Mouse (Mus musculus) layer of hippocampus, postnatal 25 days (tissue): ENCODE results near the gene Ampd3. TPM values are rescaled to one million over a fixed set of nuclear protein-coding genes. Genes with fewer than 3 reads are reported as not detected.

Experiments used
- DNase-seq, 2 experiments: peaks; one replicate each; pipeline ENCODE4 v3.0.0; 2022; ENCODE audit warnings: mixed read lengths in 2 of 2, low spot score in 1 of 2; ENCODE audit errors: extremely low spot score in 1 of 2
- total RNA-seq, 2 experiments: library from RNA; stranded (reverse); gene quantifications; 2 replicates each; pipeline ENCODE4 v1.2.3; 2021

The Ampd3 gene
- 10 to 100 TPM; 20.7 to 27.0 TPM for total RNA-seq

GRCm38 (mm10) chr7:110768001-110768400 lies at the start of gene Ampd3:
Gene Ampd3, plus strand, starts transcription at chr7:110768206.
- peak in 1 of 2 experiments; percentile 21 for DNase-seq

- no peak for DNase-seq
These were observed 49.5 kb upstream of the Ampd3 start for GRCm38 (mm10) chr7:110718505-110718904.

DNA sequence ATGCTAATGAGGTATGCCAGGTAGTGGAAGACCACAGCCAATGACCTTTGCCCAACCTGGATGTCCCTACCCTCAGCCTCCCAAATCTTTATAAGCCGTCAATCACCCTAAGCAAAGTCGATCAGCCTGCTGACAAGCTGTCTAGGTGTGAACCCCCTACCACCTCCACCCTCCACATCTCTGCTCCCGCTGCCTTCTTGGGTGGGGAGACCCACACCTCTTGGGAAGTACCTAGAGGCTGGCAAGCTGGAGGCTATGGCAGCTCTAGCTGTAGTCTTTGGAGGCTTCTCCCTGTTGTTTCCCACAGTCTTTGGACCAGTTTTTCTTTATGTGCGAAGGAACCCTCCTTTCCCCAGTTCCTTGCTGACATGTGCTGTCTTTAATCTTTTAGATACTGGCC lies 48.1 kb upstream of the Ampd3 start:
- DNase-seq, result no peak

DNA sequence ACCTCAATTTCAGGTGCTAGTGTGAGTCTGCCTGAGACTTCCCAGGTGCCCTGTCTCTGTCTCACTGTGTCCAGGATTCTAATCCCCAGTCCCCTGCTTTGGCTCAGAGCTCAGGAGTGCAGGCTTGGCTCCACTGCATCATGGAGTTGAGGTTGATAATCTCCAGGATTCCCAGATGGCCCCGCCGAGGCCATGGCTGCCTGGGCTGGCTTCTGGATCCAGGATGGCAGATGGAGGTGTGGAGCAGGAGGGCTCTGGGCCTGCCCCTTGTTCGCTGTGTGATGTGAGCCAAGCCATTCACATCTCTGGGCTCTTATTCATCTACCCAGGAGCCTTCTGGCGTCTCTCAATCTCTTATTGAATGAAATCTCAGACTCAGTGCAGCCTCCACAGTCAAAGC lies 45.8 kb upstream of the Ampd3 start:
- no peak for DNase-seq

DNA sequence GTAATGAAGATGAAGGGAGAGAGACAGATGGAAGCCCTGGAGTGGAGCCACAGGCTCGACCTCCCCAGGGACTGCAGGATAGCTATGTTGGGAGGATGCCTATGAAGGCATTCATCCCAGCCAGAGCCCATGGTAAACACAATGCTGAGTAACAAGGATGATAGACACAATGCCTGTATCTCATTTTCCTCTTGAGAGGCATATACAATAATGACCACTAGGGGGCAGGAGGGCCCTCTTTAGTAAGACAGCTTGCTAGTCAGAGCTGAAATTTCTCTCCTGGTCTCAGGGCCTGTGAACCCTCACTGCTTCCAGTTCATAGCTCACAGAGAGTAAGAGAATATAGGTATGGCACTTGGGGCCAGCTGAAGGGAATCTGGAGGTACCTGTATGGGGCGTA lies 41.0 kb upstream of the Ampd3 start:
- DNase-seq, result peak in 1 of 2 experiments; percentile 41

GRCm38 (mm10) chr7:110728876-110729275 lies 39.1 kb upstream of the Ampd3 start:
- DNase-seq, result peak in 1 of 2 experiments; percentile 25

GRCm38 (mm10) chr7:110729295-110729694 lies 38.7 kb upstream of the Ampd3 start:
- DNase-seq, result no peak

GRCm38 (mm10) chr7:110731091-110731967 lies 36.7 kb upstream of the Ampd3 start:
- no peak for DNase-seq

GRCm38 (mm10) chr7:110732001-110732632 lies 35.9 kb upstream of the Ampd3 start:
- no peak for DNase-seq

DNA sequence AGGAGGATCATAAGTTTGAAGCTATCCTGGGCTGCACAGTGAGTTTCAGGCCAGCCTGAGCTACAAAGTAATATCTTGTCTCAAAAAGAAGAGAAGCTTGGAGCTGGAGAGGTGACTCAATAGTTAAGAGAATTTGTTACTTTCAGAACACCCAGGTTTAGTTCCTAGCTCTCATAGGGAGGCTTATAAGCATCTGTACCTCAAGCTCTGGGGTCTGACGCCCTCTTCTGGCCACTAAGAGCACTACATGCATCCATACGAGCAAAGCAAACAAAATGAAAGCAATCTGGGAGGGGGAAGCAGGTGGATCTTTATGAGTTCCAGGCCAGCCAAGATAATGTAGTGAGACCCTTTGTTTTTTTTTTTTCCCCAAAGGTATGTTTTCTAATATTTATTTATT lies 31.1 kb upstream of the Ampd3 start:
- DNase-seq, result no peak

DNA sequence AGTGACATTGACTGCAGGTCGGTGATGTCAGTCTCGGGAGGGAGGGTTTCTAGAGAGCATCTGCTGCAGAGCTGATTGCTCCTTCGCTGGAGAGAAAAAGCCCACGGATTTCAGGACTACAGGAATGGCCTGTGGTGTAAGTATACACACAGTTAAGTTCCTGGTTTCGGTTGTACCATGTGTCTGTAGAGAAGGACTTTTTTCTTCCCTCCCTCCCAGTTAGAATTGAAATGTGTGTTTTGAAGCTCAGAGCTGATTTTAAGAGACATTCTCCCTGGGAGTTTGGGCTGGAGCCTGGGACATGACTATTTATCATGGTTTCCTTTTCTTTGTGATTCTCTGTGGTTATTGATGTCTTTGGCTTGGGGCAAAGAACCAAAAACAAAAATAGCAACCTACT lies 28.2 kb upstream of the Ampd3 start:
- no peak for DNase-seq

GRCm38 (mm10) chr7:110740188-110740587 lies 27.8 kb upstream of the Ampd3 start:
- no peak for DNase-seq

DNA sequence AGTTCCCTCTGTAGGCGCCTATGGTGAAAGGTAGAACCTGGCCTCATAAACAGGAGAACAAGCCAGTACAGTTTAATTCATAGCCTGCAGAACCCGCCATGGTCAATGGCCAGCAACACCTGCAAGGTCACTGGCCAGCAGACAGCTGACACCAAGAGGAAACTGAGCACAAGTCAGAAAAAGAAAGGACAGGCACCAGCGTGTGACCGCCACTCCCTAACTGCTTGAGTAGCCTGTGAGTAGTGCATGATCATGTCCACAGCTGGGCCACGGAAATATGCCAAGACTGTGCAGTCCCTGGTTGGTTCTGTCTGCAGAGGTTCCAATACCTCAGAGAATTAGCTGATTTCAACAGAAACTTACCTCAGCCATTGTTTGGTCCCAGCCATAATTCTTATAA lies 26.0 kb upstream of the Ampd3 start:
- no peak for DNase-seq

DNA sequence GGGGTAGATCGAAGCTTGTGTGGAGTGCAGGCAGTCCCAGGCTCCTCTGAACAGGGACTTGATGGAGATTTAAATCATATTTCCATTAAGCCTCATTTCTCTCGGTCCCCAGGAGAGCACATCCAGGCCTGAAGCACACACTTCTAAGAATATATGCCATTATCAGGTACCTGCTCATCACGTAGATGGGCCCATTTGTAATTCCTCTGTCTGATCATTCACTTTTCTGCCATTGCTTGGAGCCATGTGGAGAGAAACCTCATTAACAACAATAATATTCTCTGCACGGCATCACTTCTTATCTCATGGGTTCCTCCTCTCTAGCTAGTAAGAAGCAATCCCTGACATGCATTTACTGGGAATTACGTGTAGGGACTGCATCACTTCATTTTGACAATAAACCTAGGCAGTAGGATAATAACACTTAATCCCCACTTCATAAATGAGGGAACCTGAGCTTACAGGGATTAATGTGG lies 21.9 kb upstream of the Ampd3 start:
- DNase-seq, result no peak

GRCm38 (mm10) chr7:110746809-110747208 lies 21.2 kb upstream of the Ampd3 start:
- no peak for DNase-seq

DNA sequence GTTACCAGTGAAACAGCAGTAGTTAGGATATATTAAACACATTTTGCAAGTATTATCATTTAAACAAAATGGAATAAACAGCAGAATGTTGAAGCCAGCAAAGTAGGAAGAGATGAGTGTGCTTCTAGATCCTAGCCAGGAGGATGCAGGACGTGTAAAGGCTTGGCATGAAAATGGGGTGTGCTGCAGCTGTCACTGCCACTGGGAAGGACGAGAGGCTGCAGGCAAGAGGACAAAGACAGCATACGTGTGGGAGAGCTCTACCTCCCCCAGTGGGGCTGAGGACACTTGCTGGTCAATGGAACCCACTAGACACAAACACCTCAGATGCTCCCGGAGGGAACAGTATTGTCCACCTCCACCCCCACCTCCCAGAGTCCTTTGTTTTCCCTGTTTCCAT lies 17.2 kb upstream of the Ampd3 start:
- DNase-seq, result no peak

GRCm38 (mm10) chr7:110751634-110752033 lies 16.4 kb upstream of the Ampd3 start:
- DNase-seq, result no peak

- DNase-seq, result no peak
These were observed 14.7 kb upstream of the Ampd3 start for GRCm38 (mm10) chr7:110753310-110753709.

GRCm38 (mm10) chr7:110753926-110754330 lies 14.1 kb upstream of the Ampd3 start:
- DNase-seq, result no peak

- DNase-seq, result no peak
These were observed 11.6 kb upstream of the Ampd3 start for GRCm38 (mm10) chr7:110756440-110756839.

DNA sequence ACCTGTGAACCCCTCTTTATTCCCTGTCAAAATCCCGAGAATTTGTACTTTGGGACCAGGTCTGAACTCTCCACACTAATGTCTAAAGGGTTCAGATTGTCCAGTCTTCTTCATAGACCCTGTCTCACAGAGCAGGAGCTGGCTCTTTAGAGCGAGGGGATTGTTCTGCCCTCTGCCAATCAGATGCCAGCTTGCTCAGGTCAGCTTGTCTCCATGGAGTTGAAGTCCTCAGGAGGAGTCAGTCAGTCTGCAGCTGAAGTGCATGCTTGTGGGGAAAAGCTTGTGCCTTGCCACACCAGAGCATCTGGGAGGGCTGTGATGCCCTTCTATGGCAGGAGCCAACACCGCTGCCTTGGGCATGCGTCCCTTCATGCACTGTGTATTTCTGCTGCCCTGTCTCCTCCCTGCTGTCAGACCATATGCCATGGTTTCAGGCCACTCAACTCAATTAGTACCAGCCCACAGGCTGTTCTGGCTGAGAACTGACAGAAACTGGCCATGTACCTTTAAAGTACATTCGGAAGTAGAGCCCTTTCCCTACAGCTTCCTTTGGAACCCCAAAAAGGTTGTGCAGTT lies 5.3 kb upstream of the Ampd3 start:
- DNase-seq, result no peak
